In genomic region chr15:95804255-95804654, GRCm38 (mm10) we compare ENCODE assay signal across 8 mouse cellular contexts. TPM values are rescaled to one million over a fixed set of nuclear protein-coding genes. Genes with fewer than 3 reads are reported as not detected.
DNase-seq lines count a peak whose midpoint lies in the region; ATAC-seq and TF ChIP-seq lines count a peak whose summit lies in the region.

No protein-coding gene starts in this region.

- no peaks in the 10 kb centered on the region for H3K9me3 ChIP-seq in liver, postnatal 0 days (ENCODE audit: low read length)
- no peaks in the 10 kb centered on the region for H3K9me3 ChIP-seq in liver, embryonic 11.5 days (ENCODE audit: control insufficient read depth, low read length)
- H3K9me3 ChIP-seq in lung, embryonic 16.5 days (ENCODE audit: control insufficient read depth, low read length): no peaks in the 10 kb centered on the region
- no peaks in the 10 kb centered on the region for H3K9me3 ChIP-seq in stomach, postnatal 0 days (ENCODE audit: control insufficient read depth, low read length)

- H3K9ac ChIP-seq in liver, postnatal 0 days (replicated peaks): no peak overlapping the region
- H3K9ac ChIP-seq in liver, embryonic 11.5 days (ENCODE audit: low read depth, low read length): no peak overlapping the region
- no peak overlapping the region for H3K9ac ChIP-seq in lung, embryonic 16.5 days (ENCODE audit: low read length)
- no peak overlapping the region for H3K9ac ChIP-seq in stomach, postnatal 0 days (ENCODE audit: low read length)

- no peak for TF ChIP-seq CTCF in liver, postnatal 0 days (IDR thresholded peaks at IDR 0.05; ENCODE audit: low read depth)
- peak; percentile 28 for TF ChIP-seq CTCF in stomach, postnatal 0 days (IDR thresholded peaks at IDR 0.05; ENCODE audit: low read depth)

- peaks cover 21% of the 10 kb centered on the region for H3K4me1 ChIP-seq in liver, postnatal 0 days (ENCODE audit: insufficient read depth)
- peaks cover 27% of the 10 kb centered on the region for H3K4me1 ChIP-seq in liver, embryonic 11.5 days (replicated peaks; ENCODE audit: control insufficient read depth, insufficient read depth, low read length)
- peaks cover 34% of the 10 kb centered on the region for H3K4me1 ChIP-seq in lung, embryonic 16.5 days (replicated peaks; ENCODE audit: control insufficient read depth, insufficient read depth, low read length)
- H3K4me1 ChIP-seq in stomach, postnatal 0 days (replicated peaks; ENCODE audit: control insufficient read depth, insufficient read depth): peaks cover 12% of the 10 kb centered on the region

- H3K36me3 ChIP-seq in liver, postnatal 0 days (replicated peaks; ENCODE audit: insufficient read depth, low read length): no peaks in the 10 kb centered on the region
- no peaks in the 10 kb centered on the region for H3K36me3 ChIP-seq in liver, embryonic 11.5 days (ENCODE audit: control insufficient read depth, insufficient read depth, low read length)
- H3K36me3 ChIP-seq in lung, embryonic 16.5 days (ENCODE audit: control insufficient read depth, insufficient read depth, low read length): peaks cover 2% of the 10 kb centered on the region; the same call in 1 of the 2 replicates
- H3K36me3 ChIP-seq in stomach, postnatal 0 days (ENCODE audit: control insufficient read depth, insufficient read depth, low read length): no peaks in the 10 kb centered on the region

- no peak overlapping the region for H3K4me2 ChIP-seq in liver, postnatal 0 days (ENCODE audit: low read depth, low read length)
- H3K4me2 ChIP-seq in liver, embryonic 11.5 days: no peak overlapping the region
- H3K4me2 ChIP-seq in lung, embryonic 16.5 days (ENCODE audit: low read depth, low read length): no peak overlapping the region
- H3K4me2 ChIP-seq in stomach, postnatal 0 days (replicated peaks; ENCODE audit: low read depth): 0 out of 2 replicates have a peak overlapping the region, but pooled peaks have one; percentile 9

- no peak overlapping the region for H3K4me3 ChIP-seq in liver, postnatal 0 days (ENCODE audit: low read depth, low read length)
- no peak overlapping the region for H3K4me3 ChIP-seq in liver, embryonic 11.5 days (ENCODE audit: low read depth, low read length)
- H3K4me3 ChIP-seq in lung, embryonic 16.5 days (ENCODE audit: low read length): no peak overlapping the region
- no peak overlapping the region for H3K4me3 ChIP-seq in stomach, postnatal 0 days (ENCODE audit: low read depth, low read length)

- WGBS in liver, postnatal 0 days (ENCODE audit: insufficient replicate concordance): 45% methylated on average over 7 of the region's 7 CpGs
- 39% methylated on average over 7 of the region's 7 CpGs for WGBS in liver, embryonic 11.5 days
- 17% methylated on average over 7 of the region's 7 CpGs for WGBS in lung, embryonic 16.5 days
- 11% methylated on average over 7 of the region's 7 CpGs for WGBS in stomach, postnatal 0 days

- DNase-seq in liver, postnatal 0 days: no peak
- no peak for DNase-seq in liver, embryonic 11.5 days (ENCODE audit: low spot score)
- peak; percentile 80 for DNase-seq in adrenal gland, postnatal 14 days
- peak; percentile 73 to 76 for DNase-seq in gastrocnemius, postnatal 36 days
- DNase-seq in kidney, adult 11 months: peak; percentile 70
- DNase-seq in stomach, postnatal 0 days (ENCODE audit: low spot score): peak; percentile 78
- DNase-seq in spleen, adult 12 weeks (ENCODE audit: low spot score): no peak

- peak overlapping the region; percentile 34; the same call in 1 of the 2 replicates for H3K27ac ChIP-seq in liver, postnatal 0 days (ENCODE audit: low read depth)
- H3K27ac ChIP-seq in liver, embryonic 11.5 days (ENCODE audit: low read depth, low read length): no peak overlapping the region
- peak overlapping the region; percentile 72 for H3K27ac ChIP-seq in lung, embryonic 16.5 days (ENCODE audit: low read length)
- H3K27ac ChIP-seq in stomach, postnatal 0 days (replicated peaks): peak overlapping the region; percentile 76

- H3K27me3 ChIP-seq in liver, postnatal 0 days (ENCODE audit: insufficient read depth, low read length): no peaks in the 10 kb centered on the region
- no peaks in the 10 kb centered on the region for H3K27me3 ChIP-seq in liver, embryonic 11.5 days (replicated peaks; ENCODE audit: control insufficient read depth, insufficient read depth, low read length)
- no peaks in the 10 kb centered on the region for H3K27me3 ChIP-seq in lung, embryonic 16.5 days (ENCODE audit: control insufficient read depth, insufficient read depth, low read depth, low read length)
- H3K27me3 ChIP-seq in stomach, postnatal 0 days (ENCODE audit: control insufficient read depth, insufficient read depth, low read length): no peaks in the 10 kb centered on the region

- no peak for ATAC-seq in liver, postnatal 0 days
- no peak for ATAC-seq in liver, embryonic 11.5 days (replicated peaks; ENCODE audit: low FRiP score)
- ATAC-seq in lung, embryonic 16.5 days (ENCODE audit: low read depth): peak; percentile 87
- peak; percentile 87 for ATAC-seq in stomach, postnatal 0 days (ENCODE audit: low FRiP score, low TSS enrichment)

- TF ChIP-seq EP300 in liver, postnatal 0 days (IDR thresholded peaks at IDR 0.05; ENCODE audit: low read depth): no peak
- no peak for TF ChIP-seq EP300 in stomach, postnatal 0 days (optimal IDR thresholded peaks at IDR 0.05)

- intact Hi-C loops in gastrocnemius, postnatal 36 days (cut with DNase I): no loop called here

RNA-seq across cellular contexts. Expression of gene Ano6, which starts 13.6 kb away (rescaled TPM):
- 6.0 and 6.9 TPM in 2 replicates for polyA plus RNA-seq in liver, postnatal 0 days (2015; fragmentation: Nextera tagmentation; extraction: Ambion mirVana)
- 28.3 and 30.1 TPM in 2 replicates for polyA plus RNA-seq in liver, embryonic 11.5 days (2014; fragmentation: Nextera tagmentation; extraction: Ambion mirVana)
- 57.2 and 69.4 TPM in 2 replicates for total RNA-seq in adrenal gland, postnatal 14 days (2021)
- 10 to 100 TPM; 36.1 to 37.1 TPM for total RNA-seq in gastrocnemius, postnatal 36 days (2021)
- polyA plus RNA-seq in lung, embryonic 16.5 days (2015; fragmentation: Nextera tagmentation; extraction: Ambion mirVana): 50.8 and 53.2 TPM in 2 replicates
- polyA plus RNA-seq in stomach, postnatal 0 days (2015; fragmentation: Nextera tagmentation; extraction: Ambion mirVana): 16.2 and 16.5 TPM in 2 replicates

Comparison
In these comparisons a context has a peak if more than half of its experiments do, and no peak if none do; other contexts are left out.
1. ATAC-seq: peak in lung, embryonic 16.5 days (single experiment) and stomach, postnatal 0 days (single experiment); none in liver, postnatal 0 days (single experiment) and liver, embryonic 11.5 days (single experiment).
2. DNase-seq: peak in adrenal gland, postnatal 14 days (single experiment), gastrocnemius, postnatal 36 days (2 of 2), kidney, adult 11 months (single experiment) and stomach, postnatal 0 days (single experiment); none in liver, postnatal 0 days (single experiment), liver, embryonic 11.5 days (single experiment) and spleen, adult 12 weeks (single experiment).